Mouse (Mus musculus) lung, embryonic 16.5 days (tissue): ENCODE measurements around the gene Cap1. TPM values are rescaled to one million over a fixed set of nuclear protein-coding genes. Genes with fewer than 3 reads are reported as not detected.

Experiments
- polyA plus RNA-seq: library from polyadenylated mRNA; unstranded; fragments of >200 nt; fragmentation: Nextera tagmentation; extraction: Ambion mirVana; gene quantifications from 2 replicates; pipeline ENCODE4 v1.2.1, GENCODE M21; 2015

The Cap1 gene
- polyA plus RNA-seq, 1 experiment from 2014 or later: 104 TPM

Other genes starting within 250 kb of the Cap1 start
- gene 9530002B09Rik, start 196.8 kb downstream of the Cap1 start, polyA plus RNA-seq: not detected in 2 replicates
- 70.1 and 79.2 TPM in 2 replicates for gene Ppt1, start 49.8 kb downstream of the Cap1 start, polyA plus RNA-seq
- 0.21 and 0.62 TPM in 2 replicates for gene Mfsd2a, start 75.1 kb upstream of the Cap1 start, polyA plus RNA-seq
- gene Mycl, start 109.6 kb upstream of the Cap1 start, polyA plus RNA-seq: 11.7 and 11.9 TPM in 2 replicates
- 15.5 and 17.4 TPM in 2 replicates for gene Trit1, start 130.5 kb upstream of the Cap1 start, polyA plus RNA-seq
- 1.5 and 2.0 TPM in 2 replicates for gene Bmp8b, start 219.1 kb upstream of the Cap1 start, polyA plus RNA-seq
- not detected in 2 replicates for gene Oxct2b, start 230.2 kb upstream of the Cap1 start, polyA plus RNA-seq